Mouse (Mus musculus) embryonic fibroblast, embryonic 13.5 days (primary cell): ENCODE measurements around the gene Tekt1.

ENCODE experiments used
- CTCF ChIP-seq: IDR thresholded peaks from 2 replicates; pipeline ENCODE4 v1.5.1; 2011; ENCODE audit warnings: mild to moderate bottlenecking, control low read depth, low read length, moderate library complexity, borderline replicate concordance; ENCODE audit not compliant: insufficient read depth
- POLR2A ChIP-seq: IDR thresholded peaks from 2 replicates; pipeline ENCODE4 v1.6.1; 2011; ENCODE audit warnings: low read depth, mild to moderate bottlenecking, control low read depth, low read length, moderate library complexity

DNA sequence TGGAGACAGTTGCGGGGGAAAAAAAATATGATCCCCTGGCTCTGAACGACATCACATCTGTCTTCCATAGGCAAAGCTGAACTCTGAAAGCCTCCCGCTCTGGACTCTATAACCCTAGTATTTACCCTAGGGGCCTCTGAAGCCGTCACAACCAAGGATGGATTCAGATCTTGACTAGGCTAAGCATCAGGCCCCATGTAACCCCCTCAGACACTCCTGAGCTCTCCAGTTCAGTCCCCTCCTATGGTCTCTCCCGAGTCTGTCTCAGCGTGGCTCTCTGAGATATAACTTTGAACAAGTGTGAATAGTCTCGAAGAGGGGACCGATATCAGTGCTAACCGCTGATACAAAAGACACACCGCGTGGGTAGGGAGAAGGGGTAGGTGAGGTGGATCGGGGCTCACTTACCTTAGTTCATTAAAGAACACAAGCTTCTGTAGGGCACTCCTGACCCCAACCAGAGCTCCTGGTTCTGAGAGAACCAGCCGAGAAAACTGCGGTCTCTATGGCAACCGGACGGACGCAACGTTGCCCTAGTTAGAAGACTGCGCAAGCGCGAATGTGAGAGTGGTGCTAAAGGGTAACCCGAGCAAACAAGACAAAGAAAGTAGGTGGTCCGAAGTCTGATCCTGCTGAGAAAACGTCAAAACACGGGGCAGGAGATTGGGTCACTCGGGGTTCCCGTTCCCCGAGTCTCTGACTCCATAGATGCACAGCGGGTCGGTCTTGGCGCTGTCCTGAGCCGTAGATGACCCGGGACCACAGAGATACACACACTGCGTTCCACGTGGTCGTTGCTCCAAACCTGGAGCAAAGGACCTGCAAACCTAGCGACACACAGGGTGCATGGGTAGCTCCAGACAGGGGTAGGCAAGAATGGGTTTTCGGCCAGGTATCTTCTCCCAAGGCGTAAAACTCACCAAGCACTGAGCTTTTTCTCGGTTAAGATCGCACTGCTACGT lies 576 bp downstream of the Tekt1 start:
- TF ChIP-seq CTCF (no peak), POLR2A (no peak)
